32 mouse cellular contexts compared by ENCODE assay signal in the genomic region with DNA sequence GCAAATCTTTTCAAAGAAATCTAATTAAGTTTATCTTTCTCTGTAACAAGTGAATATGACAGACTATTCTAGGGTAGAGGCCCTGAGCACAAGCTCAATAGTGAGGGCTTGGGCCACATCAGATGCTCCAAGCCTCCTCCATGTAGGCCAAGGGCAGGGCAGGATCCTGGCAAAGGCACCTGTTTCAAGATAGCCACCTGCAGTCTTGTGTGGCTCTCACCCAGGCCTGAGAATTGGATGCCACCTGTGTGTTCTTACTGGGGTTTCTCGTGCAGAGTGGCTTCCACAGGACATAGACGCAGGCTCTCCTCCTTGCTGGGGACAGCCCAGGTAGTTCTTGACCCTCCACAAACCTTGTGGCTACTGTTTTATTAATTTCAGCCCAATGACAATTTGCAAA. TPM values are rescaled to one million over a fixed set of nuclear protein-coding genes. Genes with fewer than 3 reads are reported as not detected.
DNase-seq lines count a peak whose midpoint lies in the region; TF ChIP-seq lines count a peak whose summit lies in the region.
"Had no signal": no experiment of that assay in that cellular context is flagged by ENCODE, and none has a peak within 500 bp of the region (broad histone marks: within the 10 kb centered on the region; RNA-seq: fewer than 3 reads in every experiment).

No protein-coding gene starts in this region.

- TF ChIP-seq CTCF in layer of hippocampus, adult 2 months (conservative IDR thresholded peaks at IDR 0.05), result no peak

- H3K27ac ChIP-seq in layer of hippocampus, adult 2 months, result no peak overlapping the region
- H3K27ac ChIP-seq: embryonic facial prominence, embryonic 10.5 days; embryonic facial prominence, embryonic 13.5 days; forebrain, embryonic 13.5 days; gastrocnemius, adult 2 months; heart, embryonic 15.5 days; hindbrain, embryonic 10.5 days; hindbrain, embryonic 13.5 days; hindbrain, postnatal 0 days had no signal

- H3K4me3 ChIP-seq in layer of hippocampus, adult 2 months, result no peak overlapping the region
- H3K4me3 ChIP-seq: embryonic facial prominence, embryonic 10.5 days; embryonic facial prominence, embryonic 13.5 days; erythroblast, embryonic 14.5 days; forebrain, embryonic 13.5 days; gastrocnemius, adult 2 months; heart, embryonic 12.5 days; heart, embryonic 15.5 days; hindbrain, embryonic 10.5 days; hindbrain, embryonic 13.5 days had no signal

- DNase-seq in brain, adult 2 months (ENCODE audit: low read depth, low spot score), result peak; percentile 85
- DNase-seq in cerebellum, adult 11-12 months, result peak; percentile 56
- peak; percentile 42 for DNase-seq in cerebellum, adult 8-10 months
- peak; percentile 38 to 60 for DNase-seq in cerebellum, postnatal 14 days
- DNase-seq in frontal cortex, postnatal 36 days (ENCODE audit: low spot score in 2 of 2), result no peak
- DNase-seq in heart, adult 8-10 months (ENCODE audit: low spot score), result no peak
- no peak for DNase-seq in left cerebral cortex, adult 18-20 months (ENCODE audit: low spot score in 2 of 2)
- no peak for DNase-seq in layer of hippocampus, adult 2 months (ENCODE audit: low spot score in 2 of 2)
- DNase-seq: adrenal gland, postnatal 14 days; B cell, adult 2 months; embryo, embryonic 11 days; gastrocnemius, adult 2 months; gastrocnemius, postnatal 14 days; heart, adult 11 months; heart, postnatal 10 days; heart, postnatal 36 days; kidney, adult 18-20 months; kidney, adult 9 months had no signal

RNA-seq across cellular contexts. Expression of a gene that starts 10.5 kb away (rescaled TPM):
- total RNA-seq in heart, adult 8-10 months (2022), result 10 to 100 TPM; 13.9 to 25.6 (median 19.4) TPM
- 10 to 100 TPM; 14.3 to 18.6 TPM for total RNA-seq in left cerebral cortex, adult 18-20 months (2021)
- total RNA-seq in layer of hippocampus, adult 2 months (2021), result 1 to 10 TPM; 6.4 to 6.8 TPM
- total RNA-seq: G1E had no signal

RNA-seq across cellular contexts. Expression of a gene that starts 16.2 kb away (rescaled TPM):
- not detected for total RNA-seq in heart, adult 8-10 months (2022)
- total RNA-seq in left cerebral cortex, adult 18-20 months (2021), result not detected
- not detected for total RNA-seq in layer of hippocampus, adult 2 months (2021)
- total RNA-seq: adrenal gland, adult 18-20 months; adrenal gland, postnatal 14 days; adrenal gland, postnatal 4 days; CH12.LX; G1E; gastrocnemius, adult 2 months; gastrocnemius, postnatal 14 days; gastrocnemius, postnatal 4 days; heart, postnatal 10 days; heart, postnatal 36 days; hindbrain, postnatal 0 days had no signal

RNA-seq across cellular contexts. Expression of a gene that starts 25.1 kb away (rescaled TPM):
- 10 to 100 TPM in 1 of 4 experiments, 1 to 10 TPM in 3; 7.5 to 11.0 (median 8.7) TPM for total RNA-seq in heart, adult 8-10 months (2022)
- 100 to 1,000 TPM; 102 TPM for total RNA-seq in left cerebral cortex, adult 18-20 months (2021)
- 10 to 100 TPM; 47.3 to 49.6 TPM for total RNA-seq in layer of hippocampus, adult 2 months (2021)

RNA-seq across cellular contexts. Expression of a gene that starts 29.7 kb away (rescaled TPM):
- total RNA-seq in heart, adult 8-10 months (2022), result not detected
- total RNA-seq in left cerebral cortex, adult 18-20 months (2021), result 1 to 10 TPM; 2.1 to 2.6 TPM
- 1 to 10 TPM; 1.1 to 1.4 TPM for total RNA-seq in layer of hippocampus, adult 2 months (2021)
- total RNA-seq: G1E; gastrocnemius, adult 2 months; gastrocnemius, postnatal 14 days had no signal

RNA-seq across cellular contexts. Expression of a gene that starts 58.4 kb away (rescaled TPM):
- 10 to 100 TPM; 35.1 to 41.9 (median 38.4) TPM for total RNA-seq in heart, adult 8-10 months (2022)
- total RNA-seq in left cerebral cortex, adult 18-20 months (2021), result 100 to 1,000 TPM; 128 to 138 TPM
- 100 to 1,000 TPM; 138 to 143 TPM for total RNA-seq in layer of hippocampus, adult 2 months (2021)

Comparison
In these comparisons a context has a peak if more than half of its experiments do, and no peak if none do; other contexts are left out.
1. DNase-seq: peak in brain, adult 2 months (single experiment), cerebellum, adult 11-12 months (single experiment), cerebellum, adult 8-10 months (single experiment) and cerebellum, postnatal 14 days (2 of 2); none in frontal cortex, postnatal 36 days (0 of 2), heart, adult 8-10 months (single experiment), left cerebral cortex, adult 18-20 months (0 of 2) and layer of hippocampus, adult 2 months (0 of 2).
2. RNA of a gene that starts 25.1 kb away (total RNA-seq): 102 TPM in left cerebral cortex, adult 18-20 months and 47.3 to 49.6 TPM in layer of hippocampus, adult 2 months; 7.5 to 11.0 TPM in heart, adult 8-10 months; every median in the first group is over 4 times any median in the second.